8 mouse cellular contexts compared by ENCODE assay signal in the genomic region with DNA sequence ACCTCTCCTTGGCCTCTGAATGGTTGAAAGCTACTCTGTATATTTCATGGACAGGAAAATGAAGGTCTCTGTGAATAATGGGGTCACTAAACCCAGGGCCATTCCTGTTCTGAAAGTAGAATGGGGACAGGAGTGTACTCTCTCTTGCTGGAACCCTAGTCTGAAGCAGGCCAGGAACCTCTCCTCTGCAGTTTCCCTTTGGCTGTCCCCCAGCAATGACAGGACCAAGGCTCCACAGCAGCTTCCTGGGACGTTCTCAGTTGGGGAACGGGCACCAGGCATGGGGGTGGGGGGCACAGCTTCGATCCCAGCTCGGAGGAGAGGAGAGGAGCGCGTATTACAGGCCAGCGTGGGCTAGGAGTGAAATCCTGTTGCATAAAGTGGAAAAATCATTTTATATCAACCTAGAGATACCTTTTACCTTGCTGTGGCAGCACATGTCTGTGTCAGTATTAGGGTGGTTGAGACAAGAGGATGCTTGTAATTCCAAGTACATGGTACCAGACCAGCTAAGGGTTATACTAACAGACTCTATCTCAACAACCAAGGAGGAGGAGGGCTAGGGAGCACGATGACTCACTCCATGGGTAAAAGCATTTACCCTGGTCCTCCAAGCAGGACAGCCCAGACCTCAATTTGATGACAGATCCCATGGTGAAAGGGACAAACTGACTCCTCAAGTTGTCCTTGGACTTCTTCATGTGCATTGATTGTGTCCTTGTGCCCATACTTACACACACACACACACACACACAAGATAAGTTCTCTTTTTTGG. TPM values are rescaled to one million over a fixed set of nuclear protein-coding genes. Genes with fewer than 3 reads are reported as not detected.
A peak's percentile ranks its signal among the peaks of the same experiment; 100 is the strongest.
DNase-seq lines count a peak whose midpoint lies in the region; ATAC-seq and TF ChIP-seq lines count a peak whose summit lies in the region.

No protein-coding gene starts in this region.

- DNase-seq in gastrocnemius, adult 2 months = no peak
- no peak for DNase-seq in gastrocnemius, postnatal 14 days
- no peak for DNase-seq in limb, embryonic 11.5 days (ENCODE audit: low spot score)
- no peak for DNase-seq in retina, postnatal 1 day
- DNase-seq in retina, embryonic 14.5 days (ENCODE audit: low spot score) = no peak

- ATAC-seq in megakaryocyte, adult 5-6 weeks (ENCODE audit: poor library complexity, severe bottlenecking) = no peak
- ATAC-seq in limb, embryonic 11.5 days (ENCODE audit: insufficient number of reproducible peaks, low FRiP score, low TSS enrichment, low read depth) = no peak
- ATAC-seq in stomach, embryonic 16.5 days (ENCODE audit: insufficient read depth, low FRiP score) = no peak

- no peak for TF ChIP-seq CTCF in gastrocnemius, adult 2 months (IDR thresholded peaks at IDR 0.05)

- H3K9ac ChIP-seq in limb, embryonic 11.5 days (ENCODE audit: low read length) = no peak overlapping the region
- H3K9ac ChIP-seq in stomach, embryonic 16.5 days (ENCODE audit: low read length) = peak overlapping the region; percentile 95; the same call in 1 of the 2 replicates

- intact Hi-C loops in gastrocnemius, adult 2 months (cut with DNase I) = no loop called here
- intact Hi-C loops in gastrocnemius, postnatal 14 days (cut with DNase I; ENCODE audit: low total_unique reads) = no loop called here

- peaks cover 16% of the 10 kb centered on the region for H3K36me3 ChIP-seq in megakaryocyte, embryonic 14.5 days (replicated peaks; ENCODE audit: low read length)
- H3K36me3 ChIP-seq in limb, embryonic 11.5 days (ENCODE audit: control insufficient read depth, insufficient read depth, low read length) = peaks cover 15% of the 10 kb centered on the region
- H3K36me3 ChIP-seq in stomach, embryonic 16.5 days (ENCODE audit: control insufficient read depth, insufficient read depth, low read length) = peaks cover 16% of the 10 kb centered on the region

- H3K4me3 ChIP-seq in gastrocnemius, adult 2 months = no peak overlapping the region
- H3K4me3 ChIP-seq in megakaryocyte, embryonic 14.5 days (replicated peaks) = peak overlapping the region; percentile 42
- no peak overlapping the region for H3K4me3 ChIP-seq in limb, embryonic 11.5 days (ENCODE audit: low read depth, low read length)
- H3K4me3 ChIP-seq in stomach, embryonic 16.5 days (replicated peaks; ENCODE audit: low read length) = no peak overlapping the region

- peak overlapping the region; percentile 96 for H3K27ac ChIP-seq in gastrocnemius, adult 2 months
- no peak overlapping the region for H3K27ac ChIP-seq in limb, embryonic 11.5 days (replicated peaks; ENCODE audit: low read depth, low read length)
- peak overlapping the region; percentile 99 for H3K27ac ChIP-seq in stomach, embryonic 16.5 days (ENCODE audit: low read length)

- no peaks in the 10 kb centered on the region for H3K9me3 ChIP-seq in megakaryocyte, embryonic 14.5 days
- no peaks in the 10 kb centered on the region for H3K9me3 ChIP-seq in limb, embryonic 11.5 days (ENCODE audit: control insufficient read depth, low read length)
- no peaks in the 10 kb centered on the region for H3K9me3 ChIP-seq in stomach, embryonic 16.5 days (replicated peaks; ENCODE audit: control insufficient read depth, low read length)

- 87% methylated on average over 8 of the region's 8 CpGs for WGBS in limb, embryonic 11.5 days
- 89% methylated on average over 8 of the region's 8 CpGs for WGBS in stomach, embryonic 16.5 days

- peaks cover 28% of the 10 kb centered on the region for H3K4me1 ChIP-seq in megakaryocyte, embryonic 14.5 days
- peaks cover 11% of the 10 kb centered on the region; the same call in 1 of the 2 replicates for H3K4me1 ChIP-seq in limb, embryonic 11.5 days (ENCODE audit: control insufficient read depth, insufficient read depth, low read length)
- peaks cover 17% of the 10 kb centered on the region for H3K4me1 ChIP-seq in stomach, embryonic 16.5 days (ENCODE audit: control insufficient read depth, insufficient read depth, low read length)

- no peaks in the 10 kb centered on the region for H3K27me3 ChIP-seq in megakaryocyte, embryonic 14.5 days (replicated peaks)
- no peaks in the 10 kb centered on the region for H3K27me3 ChIP-seq in limb, embryonic 11.5 days (ENCODE audit: control insufficient read depth, insufficient read depth, low read length)
- H3K27me3 ChIP-seq in stomach, embryonic 16.5 days (ENCODE audit: control insufficient read depth, insufficient read depth, low read length) = no peaks in the 10 kb centered on the region

- peak overlapping the region; percentile 7; the same call in 1 of the 2 replicates for H3K4me2 ChIP-seq in limb, embryonic 11.5 days (ENCODE audit: low read depth, severe bottlenecking)
- no peak overlapping the region for H3K4me2 ChIP-seq in stomach, embryonic 16.5 days (ENCODE audit: low read depth, low read length)

RNA-seq across cellular contexts. Expression of gene Hsp90ab1, which starts 2.2 kb away (rescaled TPM):
- total RNA-seq in gastrocnemius, adult 2 months (2021) = 1,000 to 10,000 TPM; 1,106 to 1,162 TPM
- 100 to 1,000 TPM; 735 to 778 TPM for total RNA-seq in gastrocnemius, postnatal 14 days (2021)
- polyA plus RNA-seq in megakaryocyte, embryonic 14.5 days (2012; ENCODE audit: insufficient read depth, low replicate concordance) = 292 and 435 TPM in 2 replicates
- total RNA-seq in megakaryocyte, adult 5-6 weeks (2015) = 448 and 487 TPM in 2 replicates
- total RNA-seq in megakaryocyte, adult 5-6 weeks (2017) = 829 and 973 TPM in 2 replicates
- polyA plus RNA-seq in limb, embryonic 11.5 days (2014; fragmentation: Nextera tagmentation; extraction: Ambion mirVana) = 1,903 and 1,914 TPM in 2 replicates
- polyA plus RNA-seq in stomach, embryonic 16.5 days (2015; fragmentation: Nextera tagmentation; extraction: Ambion mirVana) = 1,400 and 1,468 TPM in 2 replicates

RNA-seq across cellular contexts. Expression of gene Slc35b2, which starts 11.6 kb away (rescaled TPM):
- total RNA-seq in gastrocnemius, adult 2 months (2021) = 10 to 100 TPM; 16.0 to 17.3 TPM
- 10 to 100 TPM; 25.6 to 28.6 TPM for total RNA-seq in gastrocnemius, postnatal 14 days (2021)
- polyA plus RNA-seq in megakaryocyte, embryonic 14.5 days (2012; ENCODE audit: insufficient read depth, low replicate concordance) = 24.8 and 30.6 TPM in 2 replicates
- total RNA-seq in megakaryocyte, adult 5-6 weeks (2015) = 33.7 and 44.9 TPM in 2 replicates
- total RNA-seq in megakaryocyte, adult 5-6 weeks (2017) = 48.2 and 52.2 TPM in 2 replicates
- polyA plus RNA-seq in limb, embryonic 11.5 days (2014; fragmentation: Nextera tagmentation; extraction: Ambion mirVana) = 90.5 and 92.0 TPM in 2 replicates
- polyA plus RNA-seq in stomach, embryonic 16.5 days (2015; fragmentation: Nextera tagmentation; extraction: Ambion mirVana) = 115 and 117 TPM in 2 replicates

RNA-seq across cellular contexts. Expression of gene Nfkbie, which starts 19.8 kb away (rescaled TPM):
- total RNA-seq in gastrocnemius, adult 2 months (2021) = under 1 TPM; 0.36 to 0.43 TPM
- 1 to 10 TPM; 1.1 to 1.4 TPM for total RNA-seq in gastrocnemius, postnatal 14 days (2021)
- 9.1 and 12.3 TPM in 2 replicates for polyA plus RNA-seq in megakaryocyte, embryonic 14.5 days (2012; ENCODE audit: insufficient read depth, low replicate concordance)
- total RNA-seq in megakaryocyte, adult 5-6 weeks (2015) = 10.4 and 11.1 TPM in 2 replicates
- 13.4 and 14.0 TPM in 2 replicates for total RNA-seq in megakaryocyte, adult 5-6 weeks (2017)
- 5.6 and 6.2 TPM in 2 replicates for polyA plus RNA-seq in limb, embryonic 11.5 days (2014; fragmentation: Nextera tagmentation; extraction: Ambion mirVana)
- 4.2 and 4.4 TPM in 2 replicates for polyA plus RNA-seq in stomach, embryonic 16.5 days (2015; fragmentation: Nextera tagmentation; extraction: Ambion mirVana)

RNA-seq across cellular contexts. Expression of gene Slc29a1, which starts 24.1 kb away (rescaled TPM):
- total RNA-seq in gastrocnemius, adult 2 months (2021) = 10 to 100 TPM; 27.4 to 44.7 TPM
- total RNA-seq in gastrocnemius, postnatal 14 days (2021) = 10 to 100 TPM; 59.2 to 71.6 TPM
- polyA plus RNA-seq in megakaryocyte, embryonic 14.5 days (2012; ENCODE audit: insufficient read depth, low replicate concordance) = 24.7 TPM in 1 of 2 replicates, not detected in the other
- 23.8 and 31.2 TPM in 2 replicates for total RNA-seq in megakaryocyte, adult 5-6 weeks (2015)
- total RNA-seq in megakaryocyte, adult 5-6 weeks (2017) = 22.9 and 32.6 TPM in 2 replicates
- 38.9 and 41.4 TPM in 2 replicates for polyA plus RNA-seq in limb, embryonic 11.5 days (2014; fragmentation: Nextera tagmentation; extraction: Ambion mirVana)
- polyA plus RNA-seq in stomach, embryonic 16.5 days (2015; fragmentation: Nextera tagmentation; extraction: Ambion mirVana) = 85.3 and 90.0 TPM in 2 replicates

RNA-seq across cellular contexts. Expression of gene Tmem151b, which starts 25.8 kb away (rescaled TPM):
- total RNA-seq in gastrocnemius, adult 2 months (2021) = not detected
- total RNA-seq in gastrocnemius, postnatal 14 days (2021) = under 1 TPM in 1 of 2 experiments, not detected in 1; 0.06 TPM
- 0.93 and 1.1 TPM in 2 replicates for polyA plus RNA-seq in megakaryocyte, embryonic 14.5 days (2012; ENCODE audit: insufficient read depth, low replicate concordance)
- total RNA-seq in megakaryocyte, adult 5-6 weeks (2015) = not detected in 2 replicates
- not detected in 2 replicates for total RNA-seq in megakaryocyte, adult 5-6 weeks (2017)
- polyA plus RNA-seq in limb, embryonic 11.5 days (2014; fragmentation: Nextera tagmentation; extraction: Ambion mirVana) = 5.2 and 5.7 TPM in 2 replicates
- 2.1 and 2.2 TPM in 2 replicates for polyA plus RNA-seq in stomach, embryonic 16.5 days (2015; fragmentation: Nextera tagmentation; extraction: Ambion mirVana)

Comparison
In these comparisons a context has a peak if more than half of its experiments do, and no peak if none do; other contexts are left out.
1. RNA of gene Nfkbie, which starts 19.8 kb away (total RNA-seq): 10.4 to 14.0 TPM in megakaryocyte, adult 5-6 weeks; 1.1 to 1.4 TPM in gastrocnemius, postnatal 14 days and 0.36 to 0.43 TPM in gastrocnemius, adult 2 months; every median in the first group is over 4 times any median in the second.